Mouse (Mus musculus) adrenal gland, adult 18-20 months (tissue): ENCODE results near the gene Abhd6. TPM values are rescaled to one million over a fixed set of nuclear protein-coding genes. Genes with fewer than 3 reads are reported as not detected.

Source experiments
- total RNA-seq, 2 experiments: library from RNA; stranded (reverse); gene quantifications; 1 replicate in 1 of 2; 2 replicates in 1 of 2; pipeline ENCODE4 v1.2.3; 2021

The Abhd6 gene
- total RNA-seq, 2 experiments from 2014 or later = 51.9 to 92.9 TPM

Other genes starting within 250 kb of the Abhd6 start
- gene Gm26661, start 211.3 kb upstream of the Abhd6 start, total RNA-seq = not detected
- 10 to 100 TPM; 56.1 to 56.8 TPM for gene Flnb, start 184.9 kb upstream of the Abhd6 start, total RNA-seq
- not detected for gene Gm45521, start 45.6 kb upstream of the Abhd6 start, total RNA-seq
- gene Dnase1l3, start 8.3 kb upstream of the Abhd6 start, total RNA-seq = under 1 TPM; 0.45 to 0.70 TPM
- 10 to 100 TPM; 37.5 to 48.9 TPM for gene Rpp14, start 77.5 kb downstream of the Abhd6 start, total RNA-seq
- gene Pxk, start 95.3 kb downstream of the Abhd6 start, total RNA-seq = 10 to 100 TPM; 73.3 to 86.3 TPM
- 100 to 1,000 TPM; 377 to 745 TPM for gene Pdhb, start 170.1 kb downstream of the Abhd6 start, total RNA-seq
- 10 to 100 TPM; 13.2 to 16.2 TPM for gene Kctd6, start 211.2 kb downstream of the Abhd6 start, total RNA-seq